Mouse (Mus musculus) CD4-positive naive resting alpha-beta T cell, adult 76 days (primary cell): Measurements from ENCODE around the gene Rhox4c. TPM values are rescaled to one million over a fixed set of nuclear protein-coding genes. Genes with fewer than 3 reads are reported as not detected.

Experiments used
- total RNA-seq: library from RNA; stranded (reverse); gene quantifications from one replicate; pipeline ENCODE4 v1.2.4, GENCODE M21; 2023

The Rhox4c gene
- total RNA-seq = not detected

GRCm38 (mm10) chrX:37480037-37480436 lies at the start of gene Rhox4c:
Gene Rhox4c (plus strand): TSS chrX:37480337.

DNA sequence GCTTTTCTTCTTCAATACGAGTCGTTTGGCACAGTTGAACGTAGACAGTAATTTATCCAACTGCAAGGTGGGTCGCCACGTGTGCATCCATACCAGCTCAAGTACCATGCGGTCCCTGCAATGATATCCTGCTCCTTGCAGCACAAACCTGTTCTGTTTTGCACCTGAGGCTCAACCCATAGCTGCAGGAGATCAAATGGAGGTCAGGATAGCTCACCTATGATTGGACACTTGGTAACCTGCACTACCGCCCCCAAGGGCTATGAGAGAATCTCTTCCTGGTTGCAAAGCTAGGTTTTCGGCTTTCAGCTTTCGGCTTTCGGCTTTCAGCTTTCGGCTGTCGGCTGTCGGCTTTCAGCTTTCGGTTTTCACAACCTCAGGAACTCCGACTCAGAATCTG lies 47.9 kb upstream of the Rhox4c start, which contains the start of gene Rhox4b:
TSS of gene Rhox4b (plus strand) at position 301 of the 400 bp plus-strand sequence.

DNA sequence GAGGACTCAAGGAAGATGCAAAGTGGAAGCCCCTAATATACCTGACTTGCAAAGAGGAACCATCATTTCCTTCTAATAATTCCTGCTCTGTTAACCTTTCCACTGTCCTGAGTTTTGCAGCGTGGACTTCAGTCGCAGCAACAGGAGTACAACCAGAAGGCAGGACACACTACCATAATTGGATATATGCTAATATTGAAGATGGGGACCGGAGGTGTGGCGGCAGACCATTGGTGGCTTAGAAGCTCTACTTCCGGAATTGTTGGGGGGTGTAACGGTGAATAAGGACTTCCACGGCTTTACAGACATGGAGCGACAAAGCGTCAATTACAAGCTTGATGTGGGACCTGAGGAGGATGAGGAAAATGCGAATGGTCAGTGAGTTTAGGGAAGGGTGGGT lies 26.8 kb upstream of the Rhox4c start, which contains the start of gene Rhox2c:
TSS of gene Rhox2c (plus strand) at position 301 of the 400 bp plus-strand sequence.

GRCm38 (mm10) chrX:37458285-37458684 lies 21.9 kb upstream of the Rhox4c start, which contains the start of gene Rhox3c:
Gene Rhox3c (plus strand): TSS chrX:37458585.

DNA sequence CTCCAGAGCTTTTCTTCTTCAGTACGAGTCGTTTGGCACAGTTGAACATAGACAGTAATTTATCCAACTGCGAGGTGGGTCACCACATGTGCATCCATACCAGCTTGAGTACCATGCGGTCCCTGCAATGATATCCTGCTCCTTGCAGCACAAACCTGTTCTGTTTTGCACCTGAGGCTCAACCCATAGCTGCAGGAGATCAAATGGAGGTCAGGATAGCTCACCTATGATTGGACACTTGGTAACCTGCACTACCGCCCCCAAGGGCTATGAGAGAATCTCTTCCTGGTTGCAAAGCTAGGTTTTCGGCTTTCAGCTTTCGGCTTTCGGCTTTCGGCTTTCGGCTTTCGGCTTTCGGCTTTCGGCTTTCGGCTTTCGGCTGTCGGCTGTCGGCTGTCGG lies 33.9 kb downstream of the Rhox4c start, which contains the start of gene Rhox4d:
TSS of gene Rhox4d (plus strand) at position 301 of the 400 bp plus-strand sequence.

DNA sequence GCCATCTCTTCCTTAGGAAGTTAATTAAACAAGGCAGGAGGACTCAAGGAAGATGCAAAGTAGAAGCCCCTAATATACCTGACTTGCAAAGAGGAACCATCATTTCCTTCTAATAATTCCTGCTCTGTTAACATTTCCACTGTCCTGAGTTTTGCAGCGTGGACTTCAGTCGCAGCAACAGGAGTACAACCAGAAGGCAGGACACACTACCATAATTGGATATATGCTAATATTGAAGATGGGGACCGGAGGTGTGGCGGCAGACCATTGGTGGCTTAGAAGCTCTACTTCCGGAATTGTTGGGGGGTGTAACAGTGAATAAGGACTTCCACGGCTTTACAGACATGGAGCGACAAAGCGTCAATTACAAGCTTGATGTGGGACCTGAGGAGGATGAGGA lies 50.0 kb downstream of the Rhox4c start, which contains the start of gene Rhox2e:
TSS of gene Rhox2e (plus strand) at position 301 of the 400 bp plus-strand sequence.

Other genes starting within 250 kb of the Rhox4c start
- gene Rhox2a, start 235.4 kb upstream of the Rhox4c start, total RNA-seq = not detected
- gene Rhox3a, start 230.4 kb upstream of the Rhox4c start, total RNA-seq = not detected
- not detected for gene Rhox4a, start 215.0 kb upstream of the Rhox4c start, total RNA-seq
- not detected for gene Rhox3a2, start 100.3 kb upstream of the Rhox4c start, total RNA-seq
- gene Rhox4a2, start 89.5 kb upstream of the Rhox4c start, total RNA-seq = not detected
- not detected for gene Rhox2b, start 68.3 kb upstream of the Rhox4c start, total RNA-seq
- gene Rhox4b, start 47.8 kb upstream of the Rhox4c start, total RNA-seq = not detected
- gene Rhox2c, start 26.7 kb upstream of the Rhox4c start, total RNA-seq = not detected
- gene Rhox3c, start 21.8 kb upstream of the Rhox4c start, total RNA-seq = not detected
- not detected for gene Rhox2d, start 13.1 kb downstream of the Rhox4c start, total RNA-seq
- gene Rhox4d, start 34.0 kb downstream of the Rhox4c start, total RNA-seq = not detected
- gene Rhox2e, start 50.1 kb downstream of the Rhox4c start, total RNA-seq = not detected
- not detected for gene Rhox3e, start 61.7 kb downstream of the Rhox4c start, total RNA-seq
- gene Rhox4e, start 77.1 kb downstream of the Rhox4c start, total RNA-seq = not detected
- not detected for gene Rhox2f, start 91.1 kb downstream of the Rhox4c start, total RNA-seq
- not detected for gene Rhox3f, start 100.7 kb downstream of the Rhox4c start, total RNA-seq
- gene Rhox4f, start 127.4 kb downstream of the Rhox4c start, total RNA-seq = not detected
- not detected for gene Rhox3g, start 148.3 kb downstream of the Rhox4c start, total RNA-seq
- not detected for gene Rhox2g, start 163.1 kb downstream of the Rhox4c start, total RNA-seq
- not detected for gene Rhox4g, start 171.0 kb downstream of the Rhox4c start, total RNA-seq
- not detected for gene Rhox3h, start 188.4 kb downstream of the Rhox4c start, total RNA-seq
- gene Rhox2h, start 192.9 kb downstream of the Rhox4c start, total RNA-seq = not detected